Mouse (Mus musculus) embryonic facial prominence, embryonic 14.5 days (tissue): ENCODE results near the gene Gm15293. TPM values are rescaled to one million over a fixed set of nuclear protein-coding genes. Genes with fewer than 3 reads are reported as not detected.
"Not testable (repeated sequence)": the region's sequence is repeated elsewhere in the genome, so short reads cannot be mapped to it uniquely, and the experiment has no call there.

Experiments
- ATAC-seq: fragments of 200-750 bp; cut with Nextera tagmentation; 2 replicates; pipeline ENCODE4 v1.8.0; 2017; ENCODE audit warnings: low read depth, moderate number of reproducible peaks, moderate TSS enrichment
- DNase-seq: peaks from one replicate; pipeline ENCODE4 v3.0.0-alpha.2; 2015; ENCODE audit warnings: low spot score
- H3K27ac ChIP-seq: fragments of 300-500 bp; sonication (generic); replicated peaks from 2 replicates; pipeline ENCODE4 v1.5.1; 2014; ENCODE audit warnings: low read depth, mild to moderate bottlenecking, low read length, moderate library complexity
- H3K27me3 ChIP-seq: fragments of 300-500 bp; sonication (generic); replicated peaks from 2 replicates; pipeline ENCODE4 v1.6.1; 2014; ENCODE audit warnings: low read length; ENCODE audit not compliant: control insufficient read depth, insufficient read depth
- H3K36me3 ChIP-seq: fragments of 300-500 bp; sonication (generic); 2 replicates; pipeline ENCODE4 v1.6.1; 2014; ENCODE audit warnings: low read length, mixed read lengths; ENCODE audit not compliant: control insufficient read depth, insufficient read depth
- H3K4me1 ChIP-seq: fragments of 300-500 bp; sonication (generic); 2 replicates; pipeline ENCODE4 v1.6.1; 2014; ENCODE audit warnings: antibody characterized with exemption, low read length; ENCODE audit not compliant: control insufficient read depth, insufficient read depth
- H3K4me2 ChIP-seq: fragments of 300-500 bp; sonication (generic); 2 replicates; pipeline ENCODE4 v1.6.1; 2014; ENCODE audit warnings: low read depth, mild to moderate bottlenecking, low read length, moderate library complexity, mixed read lengths
- H3K4me3 ChIP-seq: fragments of 300-500 bp; sonication (generic); 2 replicates; pipeline ENCODE4 v1.5.1; 2014; ENCODE audit warnings: low read depth, mild to moderate bottlenecking, low read length
- H3K9ac ChIP-seq: fragments of 300-500 bp; sonication (generic); 2 replicates; pipeline ENCODE4 v1.6.1; 2014; ENCODE audit warnings: low read depth, mild to moderate bottlenecking, low read length, moderate library complexity, mixed read lengths
- H3K9me3 ChIP-seq: fragments of 300-500 bp; sonication (generic); 2 replicates; pipeline ENCODE4 v1.6.1; 2016; ENCODE audit warnings: low read length; ENCODE audit not compliant: control insufficient read depth
- WGBS: fragments of 180-500 bp; shearing (Covaris S2); extraction: QIAGEN DNeasy Blood & Tissue Kit; methylation state at CpG from one replicate; pipeline ENCODE4 v1.1.7; 2014; 5-methylcytosine and 5-hydroxymethylcytosine counted together
- polyA plus RNA-seq: library from polyadenylated mRNA; unstranded; fragments of >200 nt; fragmentation: Nextera tagmentation; extraction: Ambion mirVana; gene quantifications from 2 replicates; pipeline ENCODE4 v1.2.1, GENCODE M21; 2014

Gene Gm15293
- not detected in 2 replicates for polyA plus RNA-seq

DNA sequence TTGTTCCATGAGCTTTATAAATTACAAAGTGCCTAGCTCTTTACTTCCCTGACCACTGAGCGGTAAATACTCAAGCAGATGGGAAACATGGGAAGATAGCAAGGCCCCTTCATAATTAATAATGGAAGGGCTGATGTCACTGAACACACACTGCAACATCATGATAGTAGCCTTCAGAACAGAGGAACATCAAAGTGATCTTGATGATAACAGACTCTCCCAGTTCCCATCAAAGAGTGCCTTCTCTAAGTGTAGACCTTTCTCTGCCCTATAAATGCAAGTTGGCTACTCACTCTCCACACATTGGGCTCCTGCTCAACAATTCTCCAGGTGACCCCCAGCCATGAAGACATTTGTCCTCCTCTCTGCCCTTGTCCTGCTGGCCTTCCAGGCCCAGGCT lies at the start of gene Gm15293:
Gene Gm15293 (plus strand): TSS at position 301 of the 400 bp plus-strand sequence.
- H3K36me3 ChIP-seq, H3K4me1 ChIP-seq, ATAC-seq, H3K27me3 ChIP-seq, H3K9me3 ChIP-seq, DNase-seq, H3K27ac ChIP-seq, H3K4me3 ChIP-seq, H3K4me2 ChIP-seq, H3K9ac ChIP-seq: not testable (repeated sequence)
- WGBS, result no CpG with 5 or more reads among the region's 1 CpGs

DNA sequence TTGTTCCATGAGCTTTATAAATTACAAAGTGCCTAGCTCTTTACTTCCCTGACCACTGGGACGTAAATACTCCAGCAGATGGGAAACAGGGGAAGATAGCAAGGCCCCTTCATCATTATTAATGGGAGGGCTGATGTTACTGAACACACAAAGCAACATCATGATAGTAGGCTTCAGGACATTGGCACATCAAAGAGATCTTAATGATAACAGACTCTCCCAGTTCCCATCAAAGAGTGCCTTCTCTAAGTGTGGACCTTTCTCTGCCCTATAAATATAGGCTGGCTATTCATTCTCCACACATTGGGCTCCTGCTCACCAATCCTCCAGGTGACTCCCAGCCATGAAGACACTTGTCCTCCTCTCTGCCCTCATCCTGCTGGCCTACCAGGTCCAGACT lies 39.4 kb upstream of the Gm15293 start, which contains the start of gene Defa22:
Gene Defa22 (plus strand): TSS at position 301 of the 400 bp plus-strand sequence.
- not testable (repeated sequence) for DNase-seq, H3K27ac ChIP-seq, H3K4me1 ChIP-seq, H3K4me2 ChIP-seq, H3K36me3 ChIP-seq, ATAC-seq, H3K27me3 ChIP-seq, H3K9ac ChIP-seq, H3K9me3 ChIP-seq, H3K4me3 ChIP-seq
- no CpG with 5 or more reads among the region's 1 CpGs for WGBS

DNA sequence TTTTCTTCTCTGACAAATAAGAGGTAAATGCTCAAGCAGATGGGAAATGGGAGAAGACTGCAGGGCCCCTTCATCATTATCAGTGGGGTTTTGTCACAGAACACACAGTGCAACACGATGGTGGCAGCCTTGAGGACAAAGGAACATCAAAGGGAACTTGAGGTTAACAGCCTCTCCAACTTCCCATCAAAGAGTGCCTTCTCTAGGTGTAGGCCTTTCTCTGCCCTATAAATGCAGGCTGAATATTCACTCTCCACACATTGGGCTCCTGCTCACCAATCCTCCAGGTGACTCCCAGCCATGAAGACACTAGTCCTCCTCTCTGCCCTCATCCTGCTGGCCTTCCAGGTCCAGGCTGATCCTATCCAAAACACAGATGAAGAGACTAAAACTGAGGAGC lies 10.0 kb upstream of the Gm15293 start, which contains the start of gene Defa31:
Gene Defa31 (plus strand): TSS at position 301 of the 400 bp plus-strand sequence.
- no CpG with 5 or more reads among the region's 1 CpGs for WGBS
- H3K4me2 ChIP-seq, H3K36me3 ChIP-seq, ATAC-seq, H3K27ac ChIP-seq, H3K9ac ChIP-seq, H3K4me3 ChIP-seq, H3K4me1 ChIP-seq, DNase-seq, H3K9me3 ChIP-seq, H3K27me3 ChIP-seq: not testable (repeated sequence)

Other genes with a start within 250 kb of the Gm15293 start
- gene Defa21, start 176.0 kb upstream of the Gm15293 start, polyA plus RNA-seq, result not detected in 2 replicates
- gene Defa23, start 146.5 kb upstream of the Gm15293 start, polyA plus RNA-seq, result not detected in 2 replicates
- gene Defa35, start 136.5 kb upstream of the Gm15293 start, polyA plus RNA-seq, result not detected in 2 replicates
- gene Defa25, start 117.1 kb upstream of the Gm15293 start, polyA plus RNA-seq, result not detected in 2 replicates
- not detected in 2 replicates for gene Gm14851, start 105.5 kb upstream of the Gm15293 start, polyA plus RNA-seq
- not detected in 2 replicates for gene Defa30, start 66.9 kb upstream of the Gm15293 start, polyA plus RNA-seq
- gene Defa22, start 39.3 kb upstream of the Gm15293 start, polyA plus RNA-seq, result not detected in 2 replicates
- gene Defa31, start 9.9 kb upstream of the Gm15293 start, polyA plus RNA-seq, result not detected in 2 replicates
- gene Gm15292, start 48.2 kb downstream of the Gm15293 start, polyA plus RNA-seq, result not detected in 2 replicates
- gene Defa27, start 114.0 kb downstream of the Gm15293 start, polyA plus RNA-seq, result not detected in 2 replicates
- gene Defa29, start 125.5 kb downstream of the Gm15293 start, polyA plus RNA-seq, result not detected in 2 replicates
- gene Defa2, start 177.0 kb downstream of the Gm15293 start, polyA plus RNA-seq, result not detected in 2 replicates
- gene Defa33, start 190.2 kb downstream of the Gm15293 start, polyA plus RNA-seq, result not detected in 2 replicates
- gene Defa36, start 225.8 kb downstream of the Gm15293 start, polyA plus RNA-seq, result not detected in 2 replicates